ENCODE assay signal across 11 mouse cellular contexts in the genomic region with DNA sequence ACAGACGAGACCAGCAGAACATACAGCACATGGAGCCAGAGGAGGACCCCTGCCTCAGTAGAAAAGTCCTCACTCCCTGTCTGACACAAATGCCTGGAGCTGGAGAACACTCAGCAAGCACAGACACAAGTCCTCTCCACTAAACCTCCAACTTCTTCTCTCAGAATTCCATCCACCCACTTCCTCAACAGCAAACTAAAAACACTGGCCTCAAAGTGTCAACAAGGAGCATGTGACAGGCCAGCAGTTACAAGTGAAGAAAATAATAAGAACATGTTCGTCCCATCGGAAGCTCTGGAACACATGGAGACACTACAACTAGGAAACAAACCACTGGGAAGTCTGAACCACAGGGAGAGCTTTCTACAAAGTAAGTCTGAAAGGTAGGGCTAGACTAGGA. TPM values are rescaled to one million over a fixed set of nuclear protein-coding genes. Genes with fewer than 3 reads are reported as not detected.
DNase-seq lines count a peak whose midpoint lies in the region; ATAC-seq and TF ChIP-seq lines count a peak whose summit lies in the region.
"Had no signal": no experiment of that assay in that cellular context is flagged by ENCODE, and none has a peak within 500 bp of the region (broad histone marks: within the 10 kb centered on the region; RNA-seq: fewer than 3 reads in every experiment).

No protein-coding gene starts in this region.

- TF ChIP-seq RAD21 in CH12.LX (IDR thresholded peaks at IDR 0.05; ENCODE audit: low read depth, low read length), result no peak

- peak; percentile 73 for DNase-seq in heart, adult 8-10 months (ENCODE audit: low spot score)
- DNase-seq in heart, postnatal 14 days, result no peak
- no peak for DNase-seq in CH12.LX (ENCODE audit: extremely low read depth)
- no peak for DNase-seq in limb, embryonic 14.5 days (ENCODE audit: low spot score)
- no peak for DNase-seq in cerebellum, adult 11-12 months
- DNase-seq in thymus, postnatal 0 days (ENCODE audit: low spot score), result no peak
- no peak for DNase-seq in urinary bladder, postnatal 10 days (ENCODE audit: low spot score)
- DNase-seq: cerebellum, postnatal 36 days; thymus, postnatal 4 days had no signal

- TF ChIP-seq CTCF in CH12.LX (conservative IDR thresholded peaks at IDR 0.05 in 1 of 2, IDR thresholded peaks at IDR 0.05 in 1 of 2; ENCODE audit: low read depth in 2 of 2, low read length in 2 of 2), result no peak

- no peak overlapping the region for H3K27ac ChIP-seq in CH12.LX (ENCODE audit: insufficient read depth, low read depth)
- peak overlapping the region; percentile 19; the same call in 1 of the 2 replicates for H3K27ac ChIP-seq in forebrain, embryonic 13.5 days
- peak overlapping the region; percentile 30; the same call in 1 of the 2 replicates for H3K27ac ChIP-seq in limb, embryonic 14.5 days (replicated peaks; ENCODE audit: low read depth, low read length)

- peaks cover 88% of the 10 kb centered on the region for H3K79me2 ChIP-seq in CH12.LX (replicated peaks; ENCODE audit: control insufficient read depth, extremely low read depth, insufficient read depth, poor library complexity, severe bottlenecking)

- WGBS in forebrain, embryonic 13.5 days, result 82% methylated on average over 3 of the region's 3 CpGs
- WGBS in limb, embryonic 14.5 days, result 65% methylated on average over 3 of the region's 3 CpGs

- no peak for TF ChIP-seq POLR2A in CH12.LX (IDR thresholded peaks at IDR 0.05; ENCODE audit: low read depth, low read length)
- TF ChIP-seq POLR2A in limb, embryonic 14.5 days (IDR thresholded peaks at IDR 0.05; ENCODE audit: borderline replicate concordance, extremely low read depth, insufficient read depth, insufficient read length), result no peak

- in situ Hi-C loops in CH12.LX (cut with MboI; ENCODE audit: low pct_ligation_motif_present, low pct_unique_long_range_greater_than_20kb, low sequenced_read_pairs), result no loop called here

- no peak for ATAC-seq in forebrain, embryonic 13.5 days
- ATAC-seq in limb, embryonic 14.5 days (ENCODE audit: low FRiP score, low read depth), result no peak

- H3K4me2 ChIP-seq in CH12.LX (ENCODE audit: insufficient read depth, low read depth, poor library complexity, severe bottlenecking), result peak overlapping the region; percentile 12; the same call in 1 of the 2 replicates
- H3K4me2 ChIP-seq in forebrain, embryonic 13.5 days, result no peak overlapping the region
- no peak overlapping the region for H3K4me2 ChIP-seq in limb, embryonic 14.5 days (replicated peaks; ENCODE audit: low read depth, low read length, severe bottlenecking)

- H3K9me3 ChIP-seq in CH12.LX (replicated peaks; ENCODE audit: low read length), result no peaks in the 10 kb centered on the region
- no peaks in the 10 kb centered on the region for H3K9me3 ChIP-seq in forebrain, embryonic 13.5 days (replicated peaks)
- no peaks in the 10 kb centered on the region for H3K9me3 ChIP-seq in limb, embryonic 14.5 days (ENCODE audit: control insufficient read depth, low read length)
- H3K9me3 ChIP-seq: G1E had no signal

- no peaks in the 10 kb centered on the region for H3K27me3 ChIP-seq in CH12.LX (replicated peaks)
- no peaks in the 10 kb centered on the region for H3K27me3 ChIP-seq in forebrain, embryonic 13.5 days
- no peaks in the 10 kb centered on the region for H3K27me3 ChIP-seq in limb, embryonic 14.5 days (ENCODE audit: control insufficient read depth, insufficient read depth, low read length)

- peaks cover 30 to 63% of the 10 kb centered on the region in 2 experiments for H3K36me3 ChIP-seq in CH12.LX (replicated peaks in 1 of 2; ENCODE audit: control insufficient read depth in 1 of 2, insufficient read depth in 1 of 2, low read length in 1 of 2)
- peaks cover 6% of the 10 kb centered on the region; the same call in 1 of the 2 replicates for H3K36me3 ChIP-seq in forebrain, embryonic 13.5 days (ENCODE audit: poor library complexity, severe bottlenecking)
- H3K36me3 ChIP-seq in limb, embryonic 14.5 days (ENCODE audit: control insufficient read depth, insufficient read depth, low read length), result peaks cover 41% of the 10 kb centered on the region

- no peak for TF ChIP-seq EP300 in CH12.LX (IDR thresholded peaks at IDR 0.05; ENCODE audit: low read length)

- 0 out of 2 replicates have a peak overlapping the region, but pooled peaks have one; percentile 9 for H3K9ac ChIP-seq in CH12.LX (ENCODE audit: insufficient read depth, low read depth)
- peak overlapping the region; percentile 1; the same call in 1 of the 2 replicates for H3K9ac ChIP-seq in forebrain, embryonic 13.5 days
- no peak overlapping the region for H3K9ac ChIP-seq in limb, embryonic 14.5 days (ENCODE audit: low read depth, low read length, severe bottlenecking)

- H3K4me1 ChIP-seq in CH12.LX (ENCODE audit: control insufficient read depth in 1 of 2, insufficient read depth in 2 of 2), result peaks cover 11 to 68% of the 10 kb centered on the region in 2 experiments; a peak in 3 of 4 replicates
- H3K4me1 ChIP-seq in forebrain, embryonic 13.5 days, result peaks cover 56% of the 10 kb centered on the region
- peaks cover 23% of the 10 kb centered on the region for H3K4me1 ChIP-seq in limb, embryonic 14.5 days (ENCODE audit: control insufficient read depth, insufficient read depth, low read length)

- H3K4me3 ChIP-seq in CH12.LX (replicated peaks in 1 of 3; ENCODE audit: low read depth in 2 of 3, low read length in 2 of 3, poor library complexity in 1 of 3), result no peak overlapping the region
- H3K4me3 ChIP-seq in forebrain, embryonic 13.5 days, result no peak overlapping the region
- no peak overlapping the region for H3K4me3 ChIP-seq in limb, embryonic 14.5 days (replicated peaks; ENCODE audit: low read length)

- intact Hi-C loops in heart, postnatal 14 days (cut with DNase I), result loop anchor here (2.0 kb wide), 1 partner anchor 62 kb away; no protein-coding TSS in a partner anchor

- dilution Hi-C loops in CH12.LX (cut with MboI; ENCODE audit: extremely low pct_ligation_motif_present, extremely low pct_unique_long_range_greater_than_20kb, low sequenced_read_pairs), result no loop called here

TF ChIP-seq in CH12.LX, 34 proteins besides CTCF, POLR2A, EP300 and RAD21:
- TF ChIP-seq ZMIZ1 (IDR thresholded peaks at IDR 0.05; ENCODE audit: low read depth, low read length), result 0 out of 2 replicates have a peak, but pooled peaks have one; percentile 19
- TF ChIP-seq JUND (conservative IDR thresholded peaks at IDR 0.05; ENCODE audit: low read depth, low read length), result no peak

RNA-seq across cellular contexts. Expression of a gene that starts 8.7 kb away (rescaled TPM):
- 10 to 100 TPM; 37.2 to 45.8 (median 39.8) TPM for total RNA-seq in heart, adult 8-10 months (2022)
- 10 to 100 TPM; 46.4 to 56.0 TPM for total RNA-seq in heart, postnatal 14 days (2021)
- total RNA-seq in CH12.LX (2012; rRNA removed) (21.4 and 30.9 TPM in 2 replicates), CH12.LX (2014; rRNA removed) (18.2 and 23.2 TPM in 2 replicates)
- 39.3 and 42.8 TPM in 2 replicates for polyA plus RNA-seq in CH12.LX (2012; ENCODE audit: insufficient read length, low read depth)
- polyA plus RNA-seq in forebrain, embryonic 13.5 days (2015; fragmentation: Nextera tagmentation; extraction: Ambion mirVana), result 62.8 TPM in 2 replicates
- 55.6 and 61.7 TPM in 2 replicates for polyA plus RNA-seq in limb, embryonic 14.5 days (2012; rRNA removed)
- 56.5 and 65.4 TPM in 2 replicates for polyA plus RNA-seq in limb, embryonic 14.5 days (2014; fragmentation: Nextera tagmentation; extraction: Ambion mirVana)
- polyA plus RNA-seq in thymus, postnatal 0 days (2015; fragmentation: Nextera tagmentation; extraction: Ambion mirVana), result 52.6 and 64.2 TPM in 2 replicates
